ENCODE assay signal across 8 mouse cellular contexts in the genomic region with DNA sequence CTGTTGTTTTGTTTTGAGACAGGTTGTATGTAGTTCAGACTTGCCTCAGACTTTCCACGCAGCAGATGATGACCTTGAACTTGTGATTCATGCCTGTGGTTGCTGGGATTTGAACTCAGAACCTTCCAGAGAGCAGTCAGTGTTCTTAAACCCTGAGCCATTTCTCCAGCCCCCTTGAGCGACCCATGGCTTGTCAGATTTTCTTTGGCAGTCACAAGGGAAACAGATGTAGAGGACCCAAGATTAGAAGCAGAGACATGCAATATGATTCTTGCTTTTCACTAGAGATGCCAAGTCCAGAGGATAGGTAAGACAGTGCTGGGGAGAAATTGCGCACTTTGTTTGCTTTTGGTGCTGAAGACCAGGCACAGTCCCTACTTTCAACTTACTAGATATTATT. TPM values are rescaled to one million over a fixed set of nuclear protein-coding genes. Genes with fewer than 3 reads are reported as not detected.
A peak's percentile ranks its signal among the peaks of the same experiment; 100 is the strongest.
DNase-seq lines count a peak whose midpoint lies in the region; ATAC-seq and TF ChIP-seq lines count a peak whose summit lies in the region.

Gene Cenpt, minus strand, starts transcription at position 101 of the 400 bp plus-strand sequence.

- H3K36me3 ChIP-seq in lung, postnatal 0 days (ENCODE audit: insufficient read depth, low read length), result 0 out of 2 replicates have a peak, but pooled peaks cover 8% of the 10 kb centered on the region
- peaks cover 22% of the 10 kb centered on the region for H3K36me3 ChIP-seq in intestine, embryonic 14.5 days (ENCODE audit: control insufficient read depth, insufficient read depth, low read length)

- H3K9me3 ChIP-seq in lung, postnatal 0 days (ENCODE audit: low read length), result no peaks in the 10 kb centered on the region
- H3K9me3 ChIP-seq in intestine, embryonic 14.5 days (ENCODE audit: control insufficient read depth, low read length), result no peaks in the 10 kb centered on the region

- TF ChIP-seq CTCF in lung, postnatal 0 days (IDR thresholded peaks at IDR 0.05), result no peak

- DNase-seq in adrenal gland, postnatal 14 days, result no peak
- DNase-seq in adrenal gland, postnatal 36 days, result no peak
- no peak for DNase-seq in lung, postnatal 0 days (ENCODE audit: low spot score)
- no peak for DNase-seq in lung, postnatal 25 days (ENCODE audit: low spot score)
- DNase-seq in intestine, embryonic 14.5 days (ENCODE audit: low spot score), result no peak
- DNase-seq in MN1 (ENCODE audit: low spot score), result no peak
- no peak for DNase-seq in thymus, postnatal 36 days

- ATAC-seq in lung, postnatal 0 days, result no peak
- no peak for ATAC-seq in intestine, embryonic 14.5 days (replicated peaks; ENCODE audit: low FRiP score, low TSS enrichment, low read depth)
- no peak for ATAC-seq in megakaryocyte progenitor cell, adult 5-6 weeks (replicated peaks; ENCODE audit: poor library complexity)

- no peak within 1 kb of the TSS for H3K27ac ChIP-seq in lung, postnatal 0 days (ENCODE audit: low read length)
- no peak within 1 kb of the TSS for H3K27ac ChIP-seq in intestine, embryonic 14.5 days (ENCODE audit: low read depth)

- no peak for TF ChIP-seq EP300 in lung, postnatal 0 days (IDR thresholded peaks at IDR 0.05)

- no peak within 1 kb of the TSS for H3K9ac ChIP-seq in lung, postnatal 0 days (replicated peaks; ENCODE audit: low read depth)
- no peak within 1 kb of the TSS for H3K9ac ChIP-seq in intestine, embryonic 14.5 days (ENCODE audit: low read length)

- H3K4me1 ChIP-seq in lung, postnatal 0 days (ENCODE audit: insufficient read depth, low read depth, low read length), result peaks cover 20% of the 10 kb centered on the region
- H3K4me1 ChIP-seq in intestine, embryonic 14.5 days (replicated peaks; ENCODE audit: control insufficient read depth, insufficient read depth, low read length), result peaks cover 24% of the 10 kb centered on the region

- H3K27me3 ChIP-seq in lung, postnatal 0 days (replicated peaks; ENCODE audit: insufficient read depth, low read length), result no peaks in the 10 kb centered on the region
- H3K27me3 ChIP-seq in intestine, embryonic 14.5 days (replicated peaks; ENCODE audit: control insufficient read depth, insufficient read depth, low read length), result no peaks in the 10 kb centered on the region

- H3K4me2 ChIP-seq in lung, postnatal 0 days (replicated peaks; ENCODE audit: low read depth, low read length), result no peak within 1 kb of the TSS
- H3K4me2 ChIP-seq in intestine, embryonic 14.5 days (ENCODE audit: low read length), result peak within 1 kb of the TSS; percentile 75; the same call in 1 of the 2 replicates

- 87% methylated on average over 3 of the region's 3 CpGs for WGBS in lung, postnatal 0 days
- 90% methylated on average over 3 of the region's 3 CpGs for WGBS in intestine, embryonic 14.5 days

- H3K4me3 ChIP-seq in lung, postnatal 0 days (ENCODE audit: low read depth, low read length), result no peak within 1 kb of the TSS
- no peak within 1 kb of the TSS for H3K4me3 ChIP-seq in intestine, embryonic 14.5 days (ENCODE audit: low read depth, low read length)

RNA-seq across cellular contexts. Expression of gene Cenpt, which starts in this region (rescaled TPM):
- 8.5 and 11.2 TPM in 2 replicates for total RNA-seq in adrenal gland, postnatal 14 days (2021)
- total RNA-seq in adrenal gland, postnatal 36 days (2021), result 1 to 10 TPM; 4.3 to 9.6 TPM
- 14.3 and 15.9 TPM in 2 replicates for polyA plus RNA-seq in lung, postnatal 0 days (2015; fragmentation: Nextera tagmentation; extraction: Ambion mirVana)
- 39.2 and 40.1 TPM in 2 replicates for polyA plus RNA-seq in intestine, embryonic 14.5 days (2014; fragmentation: Nextera tagmentation; extraction: Ambion mirVana)
- 18.3 and 21.2 TPM in 2 replicates for total RNA-seq in megakaryocyte progenitor cell, adult 5-6 weeks (2015)
- 14.4 and 20.1 TPM in 2 replicates for total RNA-seq in megakaryocyte progenitor cell, adult 5-6 weeks (2017)
